Mouse (Mus musculus): Measurements from ENCODE around the gene Camta1.

- no peak for TF ChIP-seq EP300 (optimal IDR thresholded peaks at IDR 0.05)
- TF ChIP-seq CTCF (IDR thresholded peaks at IDR 0.05; ENCODE audit: low read depth): peak; percentile 75
Measured at GRCm38 (mm10) chr4:151006945-151007344, 854.7 kb downstream of the Camta1 start.

Measured in stomach, postnatal 0 days (tissue).